Mouse (Mus musculus): Measurements from ENCODE around the gene Plin2. TPM values are rescaled to one million over a fixed set of nuclear protein-coding genes. Genes with fewer than 3 reads are reported as not detected.
"Not testable (repeated sequence)": the region's sequence is repeated elsewhere in the genome, so short reads cannot be mapped to it uniquely, and the experiment has no call there.

Gene Plin2
- polyA plus RNA-seq, 1 experiment from 2014 or later, result 66.2 TPM

GRCm38 (mm10) chr4:86634312-86634711 is 35.5 kb downstream of the Plin2 start:
- not testable (repeated sequence) for H3K4me3 ChIP-seq (ENCODE audit: low read depth, low read length); H3K4me2 ChIP-seq (ENCODE audit: low read depth, low read length); H3K9ac ChIP-seq (ENCODE audit: low read depth, low read length); DNase-seq (ENCODE audit: low spot score); H3K9me3 ChIP-seq (ENCODE audit: control insufficient read depth, low read length); H3K4me1 ChIP-seq (ENCODE audit: control insufficient read depth, insufficient read depth, low read length); ATAC-seq (ENCODE audit: low read depth); H3K36me3 ChIP-seq (ENCODE audit: control insufficient read depth, insufficient read depth, low read length); H3K27me3 ChIP-seq (replicated peaks; ENCODE audit: control insufficient read depth, insufficient read depth, low read length); H3K27ac ChIP-seq (replicated peaks; ENCODE audit: low read depth, low read length)

- not testable (repeated sequence) for H3K9me3 ChIP-seq (ENCODE audit: control insufficient read depth, low read length); H3K27me3 ChIP-seq (replicated peaks; ENCODE audit: control insufficient read depth, insufficient read depth, low read length); ATAC-seq (ENCODE audit: low read depth); H3K4me2 ChIP-seq (ENCODE audit: low read depth, low read length); H3K27ac ChIP-seq (replicated peaks; ENCODE audit: low read depth, low read length); H3K4me1 ChIP-seq (ENCODE audit: control insufficient read depth, insufficient read depth, low read length); H3K4me3 ChIP-seq (ENCODE audit: low read depth, low read length); H3K36me3 ChIP-seq (ENCODE audit: control insufficient read depth, insufficient read depth, low read length); H3K9ac ChIP-seq (ENCODE audit: low read depth, low read length); DNase-seq (ENCODE audit: low spot score)
- WGBS, result 70% methylated on average over 4 of the region's 5 CpGs
Observed at GRCm38 (mm10) chr4:86632556-86632955, 37.3 kb downstream of the Plin2 start.

GRCm38 (mm10) chr4:86631831-86632230 is 38.0 kb downstream of the Plin2 start:
- no peak overlapping the region for H3K4me3 ChIP-seq (ENCODE audit: low read depth, low read length)
- no peaks in the 10 kb centered on the region for H3K9me3 ChIP-seq (ENCODE audit: control insufficient read depth, low read length)
- H3K27ac ChIP-seq (replicated peaks; ENCODE audit: low read depth, low read length), result no peak overlapping the region
- no peaks in the 10 kb centered on the region for H3K36me3 ChIP-seq (ENCODE audit: control insufficient read depth, insufficient read depth, low read length)
- no peak for ATAC-seq (ENCODE audit: low read depth)
- 41% methylated on average over 4 of the region's 4 CpGs for WGBS
- no peak overlapping the region for H3K9ac ChIP-seq (ENCODE audit: low read depth, low read length)
- H3K27me3 ChIP-seq (replicated peaks; ENCODE audit: control insufficient read depth, insufficient read depth, low read length), result no peaks in the 10 kb centered on the region
- H3K4me1 ChIP-seq (ENCODE audit: control insufficient read depth, insufficient read depth, low read length), result no peaks in the 10 kb centered on the region
- no peak overlapping the region for H3K4me2 ChIP-seq (ENCODE audit: low read depth, low read length)
- no peak for DNase-seq (ENCODE audit: low spot score)

DNA sequence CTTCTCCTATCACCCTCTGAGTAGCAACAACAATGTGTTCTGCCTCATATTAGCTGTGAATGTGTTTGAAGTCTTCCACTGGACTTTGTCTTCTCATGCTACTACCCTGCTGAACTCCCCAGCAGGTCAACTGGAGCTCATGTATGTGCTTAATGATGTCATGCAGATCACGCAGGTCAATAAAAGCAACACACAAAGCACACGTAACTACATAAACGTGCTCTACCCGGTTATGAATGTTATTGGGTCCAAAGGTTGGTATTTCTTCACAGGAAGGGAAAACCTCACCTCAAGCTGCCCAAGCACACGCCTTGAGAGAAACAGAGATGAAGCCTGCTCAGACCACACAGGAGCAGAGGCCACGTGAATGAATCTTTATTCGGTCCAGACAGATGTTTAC is 43.4 kb downstream of the Plin2 start:
- H3K4me3 ChIP-seq (ENCODE audit: low read depth, low read length); H3K9me3 ChIP-seq (ENCODE audit: control insufficient read depth, low read length); H3K27me3 ChIP-seq (replicated peaks; ENCODE audit: control insufficient read depth, insufficient read depth, low read length); H3K27ac ChIP-seq (replicated peaks; ENCODE audit: low read depth, low read length); ATAC-seq (ENCODE audit: low read depth); H3K36me3 ChIP-seq (ENCODE audit: control insufficient read depth, insufficient read depth, low read length); H3K4me1 ChIP-seq (ENCODE audit: control insufficient read depth, insufficient read depth, low read length); DNase-seq (ENCODE audit: low spot score); H3K9ac ChIP-seq (ENCODE audit: low read depth, low read length); H3K4me2 ChIP-seq (ENCODE audit: low read depth, low read length): not testable (repeated sequence)
- WGBS, result 92% methylated on average over 6 of the region's 7 CpGs

DNA sequence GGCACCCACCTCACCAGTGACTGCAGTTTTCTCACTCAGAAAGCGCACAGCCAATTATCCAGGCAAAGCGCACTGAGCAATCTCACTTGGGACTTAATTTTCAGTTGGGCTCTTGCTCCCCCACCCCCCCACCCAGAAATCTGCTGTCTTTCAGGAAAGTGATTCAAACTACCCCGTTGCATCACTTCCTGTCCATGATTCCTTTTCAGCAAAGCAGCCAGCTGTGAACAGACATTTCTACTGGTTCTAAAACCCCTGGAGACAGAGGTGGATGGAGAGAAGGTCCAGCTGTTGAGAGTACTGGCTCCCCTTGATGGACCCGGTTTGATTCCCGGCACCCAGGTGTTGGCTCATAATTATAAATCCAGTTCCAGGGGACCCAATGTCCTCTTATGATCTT is 44.4 kb downstream of the Plin2 start:
- Histone ChIP-seq H3K4me3 (ENCODE audit: low read depth, low read length) (no peak overlapping the region), H3K4me1 (ENCODE audit: control insufficient read depth, insufficient read depth, low read length) (no peaks in the 10 kb centered on the region), H3K9ac (ENCODE audit: low read depth, low read length) (no peak overlapping the region), H3K27ac (replicated peaks; ENCODE audit: low read depth, low read length) (no peak overlapping the region), H3K27me3 (replicated peaks; ENCODE audit: control insufficient read depth, insufficient read depth, low read length) (no peaks in the 10 kb centered on the region), H3K4me2 (ENCODE audit: low read depth, low read length) (no peak overlapping the region), H3K36me3 (ENCODE audit: control insufficient read depth, insufficient read depth, low read length) (no peaks in the 10 kb centered on the region), H3K9me3 (ENCODE audit: control insufficient read depth, low read length) (no peaks in the 10 kb centered on the region)
- WGBS, result 79% methylated on average over 5 of the region's 5 CpGs
- DNase-seq (ENCODE audit: low spot score) (no peak), ATAC-seq (ENCODE audit: low read depth) (no peak)

DNA sequence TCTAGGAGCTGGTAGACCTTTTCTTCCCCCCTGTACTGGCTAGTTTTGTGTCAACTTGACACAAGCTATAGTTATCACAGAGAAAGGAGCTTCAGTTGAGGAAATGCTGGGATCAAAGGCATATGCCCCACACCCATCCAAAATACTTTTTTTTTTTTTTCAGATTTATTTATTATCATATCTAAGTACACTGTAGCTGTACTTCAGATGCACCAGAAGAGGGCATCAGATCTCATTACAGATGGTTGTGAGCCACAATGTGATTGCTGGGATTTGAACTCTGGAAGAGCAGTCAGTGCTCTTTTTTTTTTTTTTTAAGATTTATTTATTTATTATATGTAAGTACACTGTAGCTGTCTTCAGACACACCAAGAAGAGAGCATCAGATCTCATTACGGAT is 47.3 kb downstream of the Plin2 start:
- not testable (repeated sequence) for ATAC-seq (ENCODE audit: low read depth)

GRCm38 (mm10) chr4:86622116-86622515 is 47.7 kb downstream of the Plin2 start:
- DNase-seq (ENCODE audit: low spot score) (no peak), ATAC-seq (ENCODE audit: low read depth) (no peak)
- Histone ChIP-seq H3K9ac (ENCODE audit: low read depth, low read length) (no peak overlapping the region), H3K4me2 (ENCODE audit: low read depth, low read length) (no peak overlapping the region), H3K9me3 (ENCODE audit: control insufficient read depth, low read length) (no peaks in the 10 kb centered on the region), H3K4me3 (ENCODE audit: low read depth, low read length) (no peak overlapping the region), H3K27ac (replicated peaks; ENCODE audit: low read depth, low read length) (no peak overlapping the region), H3K36me3 (ENCODE audit: control insufficient read depth, insufficient read depth, low read length) (no peaks in the 10 kb centered on the region), H3K27me3 (replicated peaks; ENCODE audit: control insufficient read depth, insufficient read depth, low read length) (no peaks in the 10 kb centered on the region), H3K4me1 (ENCODE audit: control insufficient read depth, insufficient read depth, low read length) (no peaks in the 10 kb centered on the region)
- 62% methylated on average over 3 of the region's 3 CpGs for WGBS

More for the DNA sequence above, 47.3 kb downstream of the Plin2 start:
- H3K4me1 ChIP-seq (ENCODE audit: control insufficient read depth, insufficient read depth, low read length); H3K4me2 ChIP-seq (ENCODE audit: low read depth, low read length); H3K9me3 ChIP-seq (ENCODE audit: control insufficient read depth, low read length); H3K27ac ChIP-seq (replicated peaks; ENCODE audit: low read depth, low read length); H3K27me3 ChIP-seq (replicated peaks; ENCODE audit: control insufficient read depth, insufficient read depth, low read length); H3K9ac ChIP-seq (ENCODE audit: low read depth, low read length); H3K36me3 ChIP-seq (ENCODE audit: control insufficient read depth, insufficient read depth, low read length); H3K4me3 ChIP-seq (ENCODE audit: low read depth, low read length); DNase-seq (ENCODE audit: low spot score): not testable (repeated sequence)
- 85% methylated on average over 1 of the region's 1 CpGs for WGBS

GRCm38 (mm10) chr4:86620506-86620905 is 49.4 kb downstream of the Plin2 start:
- no peaks in the 10 kb centered on the region for H3K4me1 ChIP-seq (ENCODE audit: control insufficient read depth, insufficient read depth, low read length)
- H3K27me3 ChIP-seq (replicated peaks; ENCODE audit: control insufficient read depth, insufficient read depth, low read length), result no peaks in the 10 kb centered on the region
- WGBS, result 59% methylated on average over 2 of the region's 2 CpGs
- no peaks in the 10 kb centered on the region for H3K9me3 ChIP-seq (ENCODE audit: control insufficient read depth, low read length)
- DNase-seq (ENCODE audit: low spot score) (no peak), ATAC-seq (ENCODE audit: low read depth) (no peak)
- H3K4me3 ChIP-seq (ENCODE audit: low read depth, low read length), result no peak overlapping the region
- no peak overlapping the region for H3K9ac ChIP-seq (ENCODE audit: low read depth, low read length)
- no peaks in the 10 kb centered on the region for H3K36me3 ChIP-seq (ENCODE audit: control insufficient read depth, insufficient read depth, low read length)
- no peak overlapping the region for H3K4me2 ChIP-seq (ENCODE audit: low read depth, low read length)
- no peak overlapping the region for H3K27ac ChIP-seq (replicated peaks; ENCODE audit: low read depth, low read length)

DNA sequence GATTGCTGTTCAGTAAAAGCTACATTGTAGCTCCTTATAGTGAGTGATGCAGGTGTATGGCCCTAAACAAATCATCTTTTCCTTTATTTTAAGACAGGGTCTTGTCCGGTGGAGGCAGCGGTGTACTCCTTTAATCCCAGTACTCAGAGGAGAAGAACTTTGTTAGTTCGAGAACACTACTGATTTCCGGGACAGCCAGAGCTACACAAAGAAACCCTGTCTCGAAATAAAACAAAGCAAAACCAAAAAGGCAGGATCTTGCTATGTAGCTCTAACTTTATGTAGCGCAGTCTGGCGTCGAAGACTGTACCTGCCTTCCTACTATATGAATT is 57.6 kb downstream of the Plin2 start:
- H3K27me3 ChIP-seq (replicated peaks; ENCODE audit: control insufficient read depth, insufficient read depth, low read length), result no peaks in the 10 kb centered on the region
- no peaks in the 10 kb centered on the region for H3K36me3 ChIP-seq (ENCODE audit: control insufficient read depth, insufficient read depth, low read length)
- peak overlapping the region; percentile 47 for H3K9ac ChIP-seq (ENCODE audit: low read depth, low read length)
- H3K9me3 ChIP-seq (ENCODE audit: control insufficient read depth, low read length), result no peaks in the 10 kb centered on the region
- ATAC-seq (ENCODE audit: low read depth), result 0 out of 2 replicates have a peak, but pooled peaks have one; percentile 6
- peak overlapping the region; percentile 45; the same call in 1 of the 2 replicates for H3K27ac ChIP-seq (replicated peaks; ENCODE audit: low read depth, low read length)
- peaks cover 7% of the 10 kb centered on the region; the same call in 1 of the 2 replicates for H3K4me1 ChIP-seq (ENCODE audit: control insufficient read depth, insufficient read depth, low read length)
- no peak for DNase-seq (ENCODE audit: low spot score)
- H3K4me2 ChIP-seq (ENCODE audit: low read depth, low read length), result peak overlapping the region; percentile 71
- WGBS, result 33% methylated on average over 8 of the region's 8 CpGs
- peak overlapping the region; percentile 81 for H3K4me3 ChIP-seq (ENCODE audit: low read depth, low read length)

Measured in embryonic facial prominence, embryonic 14.5 days (tissue).